Mouse (Mus musculus) spleen, postnatal 10 days (tissue): ENCODE results near the gene Mpo.

ENCODE experiments used
- DNase-seq, 2 experiments: peaks; one replicate each; pipeline ENCODE4 v3.0.0; 2021 to 2022; ENCODE audit warnings: low spot score in 2 of 2

Gene Mpo

DNA sequence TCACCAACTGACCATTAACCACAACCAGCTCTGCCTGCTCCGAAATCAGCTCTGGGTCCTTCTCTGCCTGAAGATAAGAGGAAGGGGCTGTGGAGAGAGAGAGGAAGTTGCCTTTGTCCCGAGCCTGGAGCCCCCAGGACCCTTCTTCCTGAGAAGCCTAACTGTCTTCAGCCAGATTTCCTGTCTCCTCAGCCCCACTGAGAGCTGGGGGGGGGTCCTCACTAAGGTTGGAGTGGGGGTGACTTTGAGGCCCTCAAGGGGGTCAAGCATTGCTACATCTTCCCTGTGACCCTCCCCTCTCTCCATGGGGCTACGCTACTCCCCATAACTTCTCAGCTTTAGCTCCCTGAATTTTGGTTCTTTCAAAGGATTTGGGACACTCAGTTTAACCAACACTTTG lies at the start of gene Mpo:
Mpo (plus strand) TSS at position 122 of the 400 bp plus-strand sequence.
- DNase-seq: no peak

DNA sequence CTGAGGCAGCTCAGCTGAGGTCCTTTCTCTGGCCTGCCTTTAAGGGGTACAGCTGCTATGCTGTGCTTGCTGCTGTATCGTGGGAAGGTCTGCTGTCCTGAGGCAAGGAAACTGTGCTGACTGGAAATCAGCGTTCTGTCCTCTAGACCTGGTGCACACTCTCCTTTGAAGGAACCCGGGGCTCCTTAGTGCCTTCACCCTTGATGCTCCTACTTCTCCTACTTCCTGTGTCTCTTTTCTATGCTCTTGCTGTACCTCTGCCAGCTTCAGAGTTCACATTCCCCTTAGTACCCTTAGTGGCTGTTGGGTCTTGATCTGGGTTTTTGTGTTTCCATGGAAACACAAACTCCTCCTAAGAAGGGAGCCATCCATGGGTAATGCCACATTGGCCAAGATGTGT lies 49.7 kb upstream of the Mpo start:
- no peak for DNase-seq

DNA sequence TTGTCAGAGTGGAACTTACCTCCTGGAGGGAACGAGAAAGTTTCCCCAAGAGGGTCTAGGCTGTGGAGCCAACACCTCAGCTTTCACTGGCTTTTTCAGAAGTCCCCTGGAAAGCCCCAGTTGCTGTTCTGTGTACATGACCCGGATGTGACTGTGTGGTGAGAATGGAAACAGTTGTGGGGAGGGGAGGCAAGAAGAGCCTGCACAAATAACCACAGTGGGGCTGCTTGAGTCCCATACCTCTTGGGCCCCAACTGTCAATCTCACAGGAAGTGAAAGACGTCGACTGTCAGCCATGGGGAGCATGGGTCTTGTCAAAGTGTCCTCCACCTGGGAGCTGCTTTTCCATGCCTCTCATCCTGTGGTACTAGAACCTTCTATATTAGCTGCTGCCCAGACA lies 48.4 kb upstream of the Mpo start:
- DNase-seq: peak in 1 of 2 experiments; percentile 69

DNA sequence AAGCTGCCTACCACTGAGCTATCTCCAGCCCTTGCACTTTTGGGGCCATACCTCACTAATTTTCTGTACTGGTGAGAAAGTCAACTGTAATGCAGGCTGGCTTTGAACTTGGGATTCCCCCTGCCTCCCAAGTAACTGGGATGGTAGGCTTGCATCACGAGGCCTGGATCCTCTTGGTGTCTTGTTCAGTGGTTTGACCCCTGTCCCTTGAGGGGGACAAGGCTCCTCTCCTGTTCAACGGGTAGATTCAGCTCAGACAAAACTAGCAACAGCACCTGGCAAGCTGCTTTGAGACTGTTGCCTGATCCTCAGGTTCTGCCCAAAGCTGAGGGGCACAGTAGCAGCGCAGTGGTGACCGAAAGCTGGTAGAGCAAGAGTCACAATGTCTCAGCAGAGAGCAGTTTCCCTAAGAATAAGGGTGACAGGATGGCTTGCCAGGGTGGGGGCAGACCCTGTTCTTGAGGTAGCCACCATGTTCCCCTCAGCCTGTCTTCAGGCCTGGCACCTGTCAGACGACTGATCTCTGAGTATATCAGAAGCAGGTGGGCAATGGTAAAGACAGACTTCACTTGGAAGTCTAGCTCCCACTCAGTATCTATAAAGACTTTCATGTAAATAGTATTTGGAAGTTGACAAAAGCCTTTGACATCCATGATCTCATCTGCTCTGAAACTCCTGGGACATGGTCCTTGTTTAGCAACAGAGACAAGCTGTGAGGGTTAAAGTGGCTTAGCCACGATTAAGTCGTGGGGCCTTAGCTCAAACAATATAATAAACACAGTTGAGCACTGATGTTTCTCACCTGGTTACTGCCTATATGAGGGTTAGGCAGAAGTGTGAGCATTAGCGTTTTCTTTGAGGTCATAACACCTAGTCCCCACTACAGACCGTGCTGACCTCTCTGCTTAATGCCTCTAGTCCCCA lies 47.5 kb upstream of the Mpo start:
- DNase-seq: peak in 1 of 2 experiments; percentile 27

DNA sequence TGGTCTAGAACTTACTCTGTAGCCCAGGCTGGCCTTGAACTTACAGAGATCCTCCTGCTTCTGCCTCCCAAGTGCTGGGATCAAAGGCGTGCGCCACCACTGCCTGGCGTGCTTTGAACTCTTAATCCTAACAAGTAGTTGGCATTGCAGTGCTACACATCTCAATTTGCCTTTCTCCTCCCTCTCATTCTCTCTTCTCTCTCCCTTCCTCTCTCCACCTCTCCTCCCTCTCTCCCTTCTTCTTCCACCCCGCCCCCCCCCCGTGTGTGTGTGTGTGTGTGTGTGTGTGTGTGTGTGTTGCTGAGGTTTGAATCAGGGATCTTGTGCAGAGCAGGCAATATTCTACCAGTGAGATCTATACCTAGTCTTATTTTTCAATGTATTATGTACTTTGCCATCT lies 46.1 kb upstream of the Mpo start:
- no peak for DNase-seq

DNA sequence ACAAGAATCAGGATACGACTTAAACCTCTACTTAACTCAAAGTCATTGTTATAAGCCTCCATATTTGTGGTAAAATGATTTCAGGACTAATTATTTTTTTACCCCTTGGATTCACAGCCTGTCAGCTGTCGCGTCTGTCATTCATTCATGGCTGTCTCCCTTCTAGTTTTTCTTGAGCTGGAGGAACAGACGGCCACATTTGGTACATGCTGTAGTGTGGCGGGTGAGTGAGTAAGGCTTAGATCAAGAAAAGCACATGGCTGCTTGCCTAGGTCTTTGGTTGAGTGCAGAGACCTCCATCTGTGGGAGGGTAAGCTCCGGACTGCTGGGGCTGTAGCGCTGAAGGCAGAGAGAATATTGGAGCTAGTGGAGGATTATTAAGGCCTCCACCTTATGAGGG lies 45.7 kb upstream of the Mpo start:
- DNase-seq: no peak

DNA sequence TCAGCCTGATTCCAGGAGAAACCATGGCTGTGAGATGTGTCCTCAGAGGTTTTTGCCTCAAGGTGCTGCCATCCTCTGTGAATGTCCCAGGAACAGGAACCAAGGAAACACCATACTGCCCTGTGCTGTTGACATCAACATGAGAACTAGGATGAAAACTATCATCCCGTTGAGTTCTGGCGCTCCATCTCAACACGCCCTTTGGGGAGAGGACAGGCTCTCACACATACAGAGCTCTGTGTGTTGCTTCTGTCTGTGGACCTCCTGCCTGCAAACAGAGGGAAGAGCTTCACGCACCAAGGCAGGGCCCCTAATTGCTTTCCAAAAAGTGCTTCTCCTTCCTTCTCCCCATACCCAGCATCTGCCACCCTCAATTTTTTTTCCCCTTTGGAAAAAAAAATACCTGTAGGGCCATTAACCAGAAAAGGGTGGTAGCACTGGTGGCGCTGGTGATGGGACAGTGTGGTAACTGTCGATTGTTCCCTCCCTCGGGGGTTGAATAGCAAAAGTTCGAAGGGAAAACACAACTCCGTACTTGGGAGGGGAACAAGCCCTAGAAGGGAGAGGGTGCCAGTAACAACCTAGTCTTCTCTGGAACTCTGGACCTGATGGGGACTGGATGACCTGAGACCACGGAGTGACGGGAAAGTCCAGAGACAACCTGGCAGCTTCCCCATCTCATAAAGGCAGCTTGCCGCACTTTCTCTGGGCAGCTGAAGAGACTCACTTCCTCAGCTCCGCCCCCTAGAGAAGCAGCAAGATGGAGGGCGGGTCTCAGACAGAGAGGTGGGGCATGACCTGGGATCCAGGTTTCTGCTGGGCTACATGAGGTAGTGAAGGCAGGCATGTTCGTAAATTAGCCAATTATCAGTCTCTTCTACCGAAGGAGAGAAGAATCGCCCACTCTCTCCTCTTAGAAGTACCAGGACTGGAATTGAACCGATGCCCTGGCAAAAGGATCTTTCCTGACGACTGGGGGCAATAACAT lies 45.0 kb upstream of the Mpo start:
- peak; percentile 86 to 89 for DNase-seq

DNA sequence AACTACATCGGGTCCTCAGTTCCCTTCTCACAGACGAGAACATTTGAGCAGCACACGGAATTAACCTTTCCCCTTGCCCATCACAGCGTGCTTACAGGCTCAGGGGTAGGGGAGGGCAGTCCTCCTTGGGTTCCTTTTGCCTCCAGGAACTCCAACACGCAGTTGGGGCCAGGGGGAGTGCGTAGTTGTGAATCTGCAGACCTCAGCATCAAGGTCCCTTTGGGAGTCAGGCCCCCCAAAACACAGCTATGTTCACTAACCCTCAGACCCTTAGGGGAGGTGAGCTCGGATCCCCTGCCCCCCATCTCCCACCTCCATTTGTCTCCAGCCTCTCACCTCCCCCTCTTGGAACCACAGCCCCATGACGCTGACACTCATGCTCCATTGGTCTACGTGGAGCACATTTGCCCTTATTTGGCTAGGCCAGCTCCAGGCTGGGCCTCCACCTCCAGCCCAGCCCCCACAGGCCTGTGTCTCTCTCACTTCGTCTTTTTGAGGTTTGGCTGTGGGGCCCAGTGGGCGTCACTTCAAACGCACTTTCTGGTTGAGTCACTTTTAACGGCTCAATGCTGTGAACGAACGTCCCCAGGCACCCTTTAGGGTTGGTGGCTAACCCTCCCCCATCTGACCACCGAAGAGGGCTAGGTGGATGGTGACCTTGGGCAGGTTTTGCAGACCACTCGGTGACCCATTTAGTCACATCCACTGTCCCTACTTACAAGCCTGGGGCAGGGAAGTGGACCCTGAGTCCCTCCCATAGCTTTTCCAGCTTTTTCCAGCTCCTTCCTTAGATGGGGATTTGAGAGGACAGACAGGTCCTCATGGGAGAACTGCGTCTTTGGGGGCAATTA lies 44.0 kb upstream of the Mpo start:
- DNase-seq: peak; percentile 84 to 93

DNA sequence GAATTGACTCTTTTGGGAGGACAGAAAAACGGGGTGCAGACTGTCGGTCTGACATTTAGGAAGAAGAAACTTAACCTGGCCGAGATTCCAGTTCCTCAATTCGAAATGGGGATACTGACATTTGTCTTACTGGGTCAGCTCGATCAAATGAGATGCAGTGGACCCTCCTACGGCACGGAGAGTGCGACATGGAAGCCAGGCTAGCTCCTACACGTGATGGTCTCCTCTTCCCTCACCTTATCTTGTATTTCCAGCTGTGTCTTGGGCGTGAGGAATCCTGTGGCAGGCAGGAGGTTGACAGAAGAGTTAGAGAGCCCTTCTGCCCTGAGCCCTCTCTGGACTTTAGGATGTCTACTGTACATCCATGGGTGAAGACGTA lies 43.3 kb upstream of the Mpo start:
- DNase-seq: peak; percentile 73 to 78

DNA sequence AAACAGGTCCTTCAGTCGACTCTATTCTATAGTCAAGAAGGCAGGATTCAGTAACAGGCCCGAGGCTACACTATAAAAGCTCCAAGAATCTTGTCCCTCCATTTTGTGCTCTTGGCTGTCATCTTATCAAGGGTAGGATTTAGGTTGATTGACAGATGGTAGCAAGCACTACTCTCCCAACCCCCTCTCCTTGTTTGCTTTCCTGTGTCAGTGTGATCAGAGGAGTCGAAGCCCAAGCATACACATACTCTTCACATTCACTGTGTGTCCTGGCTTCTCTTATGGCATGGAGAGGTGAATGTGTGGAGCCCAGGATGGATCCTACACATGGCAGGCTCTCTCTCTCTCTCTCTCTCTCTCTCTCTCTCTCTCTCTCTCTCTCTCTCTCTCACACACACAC lies 42.9 kb upstream of the Mpo start:
- peak in 1 of 2 experiments; percentile 51 for DNase-seq

DNA sequence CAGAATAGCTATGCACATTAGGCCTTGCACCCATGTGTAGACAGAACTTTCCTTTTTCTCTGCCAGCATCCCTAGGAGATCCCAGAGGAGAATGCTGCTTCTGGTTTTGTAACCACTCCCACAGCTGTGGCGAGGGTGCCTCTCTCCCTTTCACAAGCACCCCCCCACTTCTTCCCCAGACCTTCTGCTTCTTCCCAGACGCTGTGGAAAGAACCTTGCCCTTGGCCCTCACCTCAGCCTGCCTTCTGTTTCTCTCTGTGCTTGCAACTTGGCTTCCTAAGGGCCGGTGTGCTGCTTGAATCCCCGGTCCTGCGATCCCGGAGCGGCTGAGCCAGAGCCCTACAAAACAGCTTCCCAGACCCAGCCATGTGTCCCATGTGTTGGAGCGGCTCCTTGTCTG lies 42.4 kb upstream of the Mpo start:
- DNase-seq: peak in 1 of 2 experiments; percentile 61

DNA sequence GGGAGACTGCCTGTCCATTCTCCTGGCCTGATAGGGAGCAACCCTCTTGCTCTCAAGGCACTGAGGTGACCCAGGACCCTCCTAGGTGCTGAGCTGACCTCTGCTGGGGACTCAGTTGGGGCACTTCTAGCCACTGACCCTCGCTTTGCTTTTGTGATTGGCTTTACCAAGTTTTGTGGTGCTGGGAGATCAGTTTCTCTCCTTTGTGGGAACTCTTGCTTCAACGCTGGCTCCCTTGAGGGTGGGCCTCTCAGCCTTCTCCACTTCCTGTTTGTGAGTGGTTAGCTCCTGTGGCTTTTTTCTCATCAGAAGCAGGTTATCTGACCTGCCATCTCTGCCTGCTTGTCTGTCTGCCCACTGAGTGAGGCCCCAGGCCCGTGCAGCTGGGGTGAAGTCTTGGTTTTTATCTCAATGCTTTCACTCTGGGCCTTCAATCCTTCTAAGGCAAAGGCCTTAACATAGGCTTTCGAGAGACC lies 41.9 kb upstream of the Mpo start:
- peak; percentile 74 to 80 for DNase-seq

DNA sequence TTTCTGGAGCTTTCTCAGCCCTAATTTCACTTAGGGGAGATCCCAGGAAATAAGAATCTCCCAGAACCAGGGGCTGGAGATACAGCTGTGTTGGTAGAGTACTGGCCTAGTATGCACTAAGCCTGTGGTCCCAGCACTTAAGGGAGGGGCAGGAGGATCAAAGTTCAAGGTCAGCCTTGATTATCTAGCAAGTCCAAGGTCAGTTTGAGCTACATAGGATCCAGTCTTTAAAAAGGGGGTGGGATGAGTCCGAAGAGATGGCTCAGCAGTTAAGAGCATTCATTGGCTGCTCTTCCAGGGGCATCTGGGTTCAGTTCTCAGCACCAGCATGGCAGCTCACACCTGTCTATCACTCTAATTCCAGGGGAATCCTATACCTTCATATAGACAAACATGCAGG lies 41.1 kb upstream of the Mpo start:
- DNase-seq: peak in 1 of 2 experiments; percentile 26

DNA sequence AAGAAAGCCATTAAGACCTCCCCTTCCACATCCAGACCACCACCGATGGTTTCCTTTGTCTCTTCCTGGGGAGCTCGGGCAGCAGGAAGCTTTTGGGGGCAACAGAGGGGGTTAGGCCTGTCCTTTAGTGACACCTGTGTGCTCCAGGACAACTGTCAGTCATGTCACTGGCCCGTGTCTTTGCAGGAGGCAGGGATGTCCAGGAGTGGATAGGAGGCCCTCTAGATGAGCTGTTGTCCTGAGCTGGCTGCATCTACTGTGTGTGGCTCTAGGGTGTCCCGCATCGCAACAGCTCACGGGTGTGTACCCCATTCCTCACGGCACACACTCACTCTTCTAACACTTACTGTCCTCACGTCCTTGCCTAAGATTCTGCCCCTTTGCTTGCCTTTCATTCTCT lies 40.1 kb upstream of the Mpo start:
- peak; percentile 44 to 69 for DNase-seq

DNA sequence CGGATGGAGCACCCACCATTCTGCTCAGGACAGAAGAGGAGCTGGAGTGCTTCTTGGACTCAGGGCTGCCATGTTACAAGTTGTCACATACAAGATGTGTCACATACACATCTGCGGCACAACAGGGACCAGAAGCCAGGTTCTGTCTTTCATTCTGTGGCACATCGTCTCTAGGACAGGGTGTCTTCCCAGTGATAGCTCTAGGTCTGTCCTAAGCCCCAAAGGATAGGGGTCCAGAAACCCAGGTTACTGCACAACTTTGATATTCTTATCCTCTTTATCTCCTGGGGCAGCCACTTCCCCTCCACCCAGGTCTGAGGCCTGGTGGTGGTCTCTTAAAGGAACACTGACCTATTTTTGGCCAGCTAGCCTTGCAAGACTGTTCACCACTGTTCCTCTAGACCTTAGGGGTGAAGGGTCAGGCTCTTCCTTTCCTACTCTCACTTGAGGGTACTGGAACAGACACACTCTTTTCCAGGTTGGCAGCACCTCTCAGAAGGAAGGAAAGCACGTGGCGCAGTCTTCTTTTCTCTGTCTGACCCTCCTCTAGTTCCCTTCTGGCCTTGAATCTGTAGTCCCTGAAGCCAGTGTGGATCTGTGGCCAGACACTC lies 39.4 kb upstream of the Mpo start:
- peak; percentile 46 to 60 for DNase-seq

DNA sequence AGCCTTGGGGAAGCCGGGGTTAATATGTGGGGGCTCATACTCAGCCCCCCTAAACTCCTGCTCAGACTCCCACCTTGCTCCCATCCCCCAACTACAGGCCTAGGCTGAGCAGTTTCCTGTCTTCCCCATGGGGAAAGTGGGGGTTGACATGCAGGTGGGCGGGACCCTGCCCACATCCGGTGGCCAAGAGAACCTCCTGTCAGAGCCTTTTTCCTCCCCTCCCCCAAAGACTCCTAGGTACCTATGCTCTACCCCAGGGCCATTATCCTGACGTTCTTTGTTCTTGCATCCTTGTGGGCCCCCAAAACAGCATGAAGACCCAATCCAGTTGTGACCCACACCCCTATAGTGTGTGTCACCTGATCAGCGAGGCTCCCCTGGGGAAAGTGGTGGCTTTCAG lies 38.8 kb upstream of the Mpo start:
- peak; percentile 70 to 80 for DNase-seq

DNA sequence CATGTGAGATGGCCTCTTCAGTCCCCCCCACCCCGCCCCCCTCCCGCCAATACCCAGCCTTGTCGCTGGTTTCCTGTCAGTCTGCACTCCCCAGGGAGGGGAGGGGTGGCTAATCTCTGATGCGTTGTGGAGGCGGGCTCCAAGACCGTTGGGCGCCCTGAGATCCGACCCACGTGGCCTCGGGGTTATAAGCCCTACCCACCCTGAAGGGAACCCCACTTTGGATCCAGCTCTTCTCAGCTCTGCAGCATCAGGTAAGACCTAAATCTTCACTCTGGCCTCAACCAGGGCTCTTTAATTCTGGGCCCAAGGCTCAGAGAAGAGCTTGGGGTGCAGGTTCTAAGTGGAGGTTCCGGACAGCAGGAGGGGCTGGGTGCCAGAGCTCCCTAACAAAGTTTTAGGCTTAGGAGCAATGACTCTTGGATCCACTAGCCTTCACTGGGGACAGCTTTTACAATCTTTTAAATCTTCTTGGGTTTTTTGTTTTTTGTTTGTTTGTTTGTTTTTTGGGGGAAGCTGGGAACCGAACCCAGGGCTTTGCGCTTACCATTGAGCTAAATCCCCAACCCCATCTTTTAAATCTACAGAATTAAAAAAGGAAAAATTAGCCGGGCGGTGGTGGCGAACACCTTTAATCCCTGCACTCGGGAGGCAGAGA lies 37.9 kb upstream of the Mpo start:
- peak; percentile 94 to 97 for DNase-seq

DNA sequence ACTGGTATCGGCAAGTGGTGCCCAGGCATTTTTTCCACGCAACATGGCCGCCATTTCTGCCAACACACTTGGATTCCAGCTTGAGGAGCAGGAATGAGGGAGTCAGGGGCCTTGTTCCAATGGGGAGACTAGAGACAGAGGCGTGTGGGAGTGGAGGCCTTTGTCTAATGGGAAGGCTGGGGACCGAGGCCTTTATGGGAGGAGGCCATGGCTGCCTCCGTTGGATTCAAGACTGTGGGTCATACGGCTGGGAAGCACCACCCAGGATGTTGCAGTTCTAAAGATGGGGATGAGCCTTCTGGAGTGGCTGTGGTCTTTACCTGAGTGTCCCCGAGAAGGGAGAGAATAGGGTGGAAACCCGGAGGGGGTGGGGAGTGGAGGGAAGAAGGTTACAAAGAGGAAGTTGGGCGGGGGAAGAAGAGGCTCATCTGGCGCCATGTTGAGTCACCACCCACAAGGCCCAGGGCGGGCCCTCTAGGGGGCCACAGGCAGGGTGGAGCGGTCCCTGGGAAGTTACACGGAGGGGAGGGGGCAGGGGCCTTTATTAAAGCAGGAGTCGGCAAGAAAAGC lies 37.0 kb upstream of the Mpo start:
- DNase-seq: peak; percentile 80 to 81

DNA sequence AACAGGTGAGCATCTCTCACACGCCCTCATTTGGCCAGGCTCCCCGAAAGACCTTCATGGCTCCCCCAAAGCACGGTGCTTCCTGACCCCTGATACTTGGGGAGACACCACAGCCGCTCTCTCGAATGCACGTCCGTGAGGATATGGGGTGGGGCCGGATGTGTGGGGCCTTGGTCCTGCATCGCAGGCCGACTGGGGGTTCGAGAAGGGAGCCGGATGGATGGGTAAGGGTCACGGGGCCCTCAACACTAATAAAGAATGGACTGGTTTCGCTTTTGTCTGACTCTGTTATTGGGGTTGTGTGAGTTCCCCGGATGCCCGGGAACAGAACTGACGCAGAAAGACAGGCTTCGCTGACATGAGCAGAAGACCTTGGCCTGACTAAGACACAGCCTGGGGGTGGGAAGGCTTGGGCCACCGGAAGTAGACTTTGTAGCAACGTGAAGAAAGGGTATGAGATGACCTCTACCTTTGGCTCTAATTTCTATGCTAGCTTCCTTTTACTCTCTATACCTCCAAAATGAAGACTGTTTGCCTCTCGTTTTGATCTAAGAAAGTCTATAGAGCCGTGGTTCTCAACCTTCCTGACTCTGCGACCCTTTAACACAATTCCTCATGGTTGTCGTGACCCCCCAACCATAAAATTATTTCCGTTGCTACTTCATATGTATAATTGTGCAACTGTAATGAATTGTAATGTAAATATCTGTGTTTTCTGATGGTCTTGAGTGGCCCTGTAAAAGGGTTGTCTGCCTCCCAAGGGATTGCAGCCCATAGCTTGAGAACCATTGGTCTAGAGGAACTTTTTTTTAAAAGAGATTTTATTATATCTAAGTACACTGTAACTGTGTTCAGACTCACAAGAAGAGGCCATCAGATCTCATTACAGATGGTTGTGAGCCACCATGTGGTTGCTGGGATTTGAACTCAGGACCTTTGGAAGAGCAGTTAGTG lies 36.1 kb upstream of the Mpo start:
- DNase-seq: peak; percentile 63
